Mouse (Mus musculus): ENCODE data around the gene Cpa1.

Cpa1 gene

DNA sequence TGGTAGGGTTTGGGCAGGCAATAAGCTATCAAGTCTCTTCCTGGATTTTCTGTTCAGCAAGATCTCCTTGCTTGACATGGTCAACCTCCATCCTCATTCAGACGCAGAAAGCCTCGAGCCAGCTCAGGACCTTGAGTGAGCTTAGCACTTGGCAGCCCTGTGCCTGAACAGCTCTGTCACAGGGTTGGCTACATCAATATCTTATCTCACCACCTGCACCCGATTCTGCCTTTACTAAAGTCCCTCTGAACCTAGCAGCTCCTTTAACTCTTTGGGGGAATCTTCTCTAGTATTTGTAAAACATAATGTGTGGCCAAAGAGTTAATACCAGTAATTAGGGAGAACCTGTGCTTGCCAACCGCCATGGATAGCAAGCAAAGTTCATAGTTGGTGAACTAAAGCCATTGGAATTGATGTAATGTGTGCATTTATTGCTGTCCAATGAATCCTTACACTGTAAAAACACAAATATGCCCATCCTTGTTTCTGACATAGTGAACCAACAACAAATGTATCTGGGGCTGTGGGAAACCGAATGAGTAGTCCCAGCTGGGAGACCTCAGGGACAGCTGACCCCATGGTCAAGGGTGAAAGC is at the start of gene Cpa1:
Gene Cpa1, plus strand, starts transcription at position 545 of the 595 bp plus-strand sequence.
- no peaks in the 10 kb centered on the region for H3K27me3 ChIP-seq (ENCODE audit: control insufficient read depth, insufficient read depth, low read length, poor library complexity, severe bottlenecking)

GRCm38 (mm10) chr6:30589819-30590218 is 49.2 kb upstream of the Cpa1 start:
- DNase-seq (ENCODE audit: low read depth, low spot score), result no peak
- no peaks in the 10 kb centered on the region for H3K36me3 ChIP-seq (ENCODE audit: control insufficient read depth, insufficient read depth, low read length, poor library complexity, severe bottlenecking)
- no peaks in the 10 kb centered on the region for H3K27me3 ChIP-seq (ENCODE audit: control insufficient read depth, insufficient read depth, low read length, poor library complexity, severe bottlenecking)

More for the DNA sequence above, at the start of gene Cpa1:
- no peaks in the 10 kb centered on the region for H3K36me3 ChIP-seq (ENCODE audit: control insufficient read depth, insufficient read depth, low read length, poor library complexity, severe bottlenecking)
- DNase-seq (ENCODE audit: low read depth, low spot score), result no peak

DNA sequence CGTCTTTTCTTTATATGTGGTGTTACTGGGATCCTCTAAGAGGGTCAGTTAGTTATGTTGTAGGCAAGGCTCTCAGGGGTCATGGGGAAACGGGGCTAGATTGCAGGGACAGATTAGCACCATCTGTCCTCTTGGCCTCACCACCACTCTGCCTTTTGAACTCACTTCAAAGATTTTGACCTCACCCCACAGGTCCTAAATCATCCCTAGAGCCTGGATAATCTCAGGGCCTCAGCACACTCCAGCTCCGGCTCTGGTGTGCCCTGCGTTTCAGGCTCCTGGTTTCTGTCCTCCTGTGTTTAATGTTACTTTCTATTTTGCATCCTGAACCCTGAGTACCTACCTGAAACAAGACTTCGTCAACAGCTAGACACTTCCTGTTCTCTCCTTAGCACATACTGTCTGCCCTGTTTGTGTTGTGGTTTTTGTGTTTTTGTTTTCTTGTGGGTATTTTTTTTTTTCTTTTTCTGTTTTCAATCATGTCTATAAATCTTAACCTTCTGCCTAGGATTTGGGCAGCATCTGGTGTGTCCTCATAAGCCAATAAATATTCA is 47.1 kb upstream of the Cpa1 start:
- Histone ChIP-seq H3K36me3 (ENCODE audit: control insufficient read depth, insufficient read depth, low read length, poor library complexity, severe bottlenecking) (no peaks in the 10 kb centered on the region), H3K27me3 (ENCODE audit: control insufficient read depth, insufficient read depth, low read length, poor library complexity, severe bottlenecking) (no peaks in the 10 kb centered on the region)
- DNase-seq (ENCODE audit: low read depth, low spot score), result no peak

- no peaks in the 10 kb centered on the region for H3K27me3 ChIP-seq (ENCODE audit: control insufficient read depth, insufficient read depth, low read length, poor library complexity, severe bottlenecking)
- DNase-seq (ENCODE audit: low read depth, low spot score), result no peak
These were observed 46.5 kb upstream of the Cpa1 start for GRCm38 (mm10) chr6:30592417-30592974.

GRCm38 (mm10) chr6:30594364-30594763 is 44.7 kb upstream of the Cpa1 start:
- H3K27me3 ChIP-seq (ENCODE audit: control insufficient read depth, insufficient read depth, low read length, poor library complexity, severe bottlenecking), result no peaks in the 10 kb centered on the region
- H3K36me3 ChIP-seq (ENCODE audit: control insufficient read depth, insufficient read depth, low read length, poor library complexity, severe bottlenecking), result no peaks in the 10 kb centered on the region
- DNase-seq (ENCODE audit: low read depth, low spot score), result no peak

More at GRCm38 (mm10) chr6:30592417-30592974, 46.5 kb upstream of the Cpa1 start:
- no peaks in the 10 kb centered on the region for H3K36me3 ChIP-seq (ENCODE audit: control insufficient read depth, insufficient read depth, low read length, poor library complexity, severe bottlenecking)

DNA sequence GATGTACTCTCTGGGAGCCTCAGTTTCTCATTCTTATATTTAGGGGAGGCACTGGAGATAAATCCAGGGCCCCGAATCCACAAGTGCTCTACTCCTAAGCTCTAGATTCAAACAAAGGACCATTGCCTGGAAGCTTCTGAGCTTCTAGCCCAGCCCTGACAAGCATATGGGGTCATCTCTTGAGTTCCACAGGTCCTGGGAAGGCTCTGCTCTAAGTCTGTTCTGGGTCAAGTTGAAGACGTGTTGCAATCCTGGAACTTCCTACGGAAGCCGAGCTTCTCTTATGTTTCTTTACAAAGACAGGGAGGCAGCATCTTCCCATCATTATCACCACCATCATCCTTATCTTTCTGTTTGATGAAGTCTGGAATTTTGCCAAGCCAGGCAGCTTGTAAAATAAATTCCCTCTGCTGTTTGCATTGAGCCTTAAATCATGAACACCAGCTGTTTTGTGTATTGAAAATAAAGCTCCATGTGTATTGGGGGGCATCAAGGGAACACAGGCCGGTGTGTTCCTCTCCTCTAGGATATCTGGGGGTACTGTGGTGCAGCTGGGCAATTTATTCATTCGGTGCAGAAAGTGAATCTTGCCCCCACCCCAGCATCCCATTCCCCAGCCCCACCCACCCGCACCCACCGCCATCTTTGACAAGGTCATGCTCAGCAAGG is 42.7 kb upstream of the Cpa1 start:
- no peaks in the 10 kb centered on the region for H3K36me3 ChIP-seq (ENCODE audit: control insufficient read depth, insufficient read depth, low read length, poor library complexity, severe bottlenecking)

DNA sequence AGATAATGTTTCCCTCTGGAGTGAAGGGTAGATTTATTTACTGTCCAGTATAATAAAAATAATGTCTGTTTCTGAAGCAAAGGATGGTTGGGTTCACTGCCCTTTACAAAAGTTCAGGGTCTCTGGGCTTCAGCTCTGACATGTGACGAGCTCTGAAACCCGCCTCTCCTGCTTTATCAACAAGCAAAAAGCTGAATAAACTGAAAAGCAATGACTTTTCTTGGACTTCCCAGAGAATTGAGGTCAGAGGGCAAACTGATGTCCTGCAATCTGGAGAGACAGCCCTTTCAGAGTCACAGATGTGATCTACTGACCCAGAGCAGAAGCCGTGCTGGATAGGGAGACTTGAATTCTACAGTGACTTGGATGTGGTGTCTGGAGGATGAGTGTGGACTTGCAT is 39.0 kb upstream of the Cpa1 start:
- H3K36me3 ChIP-seq (ENCODE audit: control insufficient read depth, insufficient read depth, low read length, poor library complexity, severe bottlenecking), result no peaks in the 10 kb centered on the region
- no peak for DNase-seq (ENCODE audit: low read depth, low spot score)
- no peaks in the 10 kb centered on the region for H3K27me3 ChIP-seq (ENCODE audit: control insufficient read depth, insufficient read depth, low read length, poor library complexity, severe bottlenecking)

More for the DNA sequence above, 42.7 kb upstream of the Cpa1 start:
- no peaks in the 10 kb centered on the region for H3K27me3 ChIP-seq (ENCODE audit: control insufficient read depth, insufficient read depth, low read length, poor library complexity, severe bottlenecking)
- DNase-seq (ENCODE audit: low read depth, low spot score), result no peak

DNA sequence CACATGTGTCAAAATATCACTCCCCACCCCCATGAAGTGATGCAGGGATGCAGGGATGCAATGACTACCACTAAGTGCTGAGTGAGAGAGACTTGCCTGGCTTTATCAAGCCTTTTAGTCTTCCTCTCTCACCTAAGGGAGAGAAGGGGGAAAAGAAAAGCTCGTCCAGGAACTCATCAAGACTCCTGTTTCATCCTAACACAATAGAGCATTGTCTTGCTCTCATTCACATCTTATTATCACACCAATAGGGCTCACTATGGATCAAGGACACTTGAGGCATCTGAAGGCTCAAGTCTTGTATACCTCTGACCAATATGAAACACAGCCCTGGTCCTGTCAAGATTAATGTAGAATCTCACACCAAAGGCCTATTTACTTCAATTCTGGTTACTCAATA is 38.0 kb upstream of the Cpa1 start:
- Histone ChIP-seq H3K27me3 (ENCODE audit: control insufficient read depth, insufficient read depth, low read length, poor library complexity, severe bottlenecking) (no peaks in the 10 kb centered on the region), H3K36me3 (ENCODE audit: control insufficient read depth, insufficient read depth, low read length, poor library complexity, severe bottlenecking) (no peaks in the 10 kb centered on the region)
- DNase-seq (ENCODE audit: low read depth, low spot score), result no peak

DNA sequence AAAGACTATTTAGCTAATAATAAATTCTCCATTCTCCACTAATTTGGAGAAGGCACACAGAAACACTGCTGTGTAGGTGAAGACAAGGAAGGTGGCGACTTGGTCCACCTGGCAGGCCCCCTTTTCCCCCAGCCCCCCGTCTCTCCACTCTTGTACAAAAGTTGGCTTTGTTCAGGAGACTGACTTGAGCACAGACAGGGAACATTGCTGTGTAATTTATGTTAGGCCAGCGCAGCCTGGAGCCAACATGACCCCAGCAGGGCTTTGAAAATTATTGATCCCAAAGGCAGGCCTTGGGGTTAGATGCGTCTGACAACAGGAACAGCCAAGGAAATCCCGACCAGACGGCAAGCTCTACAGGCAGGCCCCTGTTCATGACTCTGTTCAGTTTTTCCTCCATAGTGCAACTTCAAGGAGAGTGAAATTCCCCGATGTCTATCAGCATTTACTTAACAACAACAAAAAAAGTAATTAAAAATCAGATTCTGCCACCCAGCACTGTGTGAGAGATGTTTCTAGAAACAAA is 34.6 kb upstream of the Cpa1 start:
- no peak for DNase-seq (ENCODE audit: low read depth, low spot score)
- no peaks in the 10 kb centered on the region for H3K27me3 ChIP-seq (ENCODE audit: control insufficient read depth, insufficient read depth, low read length, poor library complexity, severe bottlenecking)
- no peaks in the 10 kb centered on the region for H3K36me3 ChIP-seq (ENCODE audit: control insufficient read depth, insufficient read depth, low read length, poor library complexity, severe bottlenecking)

DNA sequence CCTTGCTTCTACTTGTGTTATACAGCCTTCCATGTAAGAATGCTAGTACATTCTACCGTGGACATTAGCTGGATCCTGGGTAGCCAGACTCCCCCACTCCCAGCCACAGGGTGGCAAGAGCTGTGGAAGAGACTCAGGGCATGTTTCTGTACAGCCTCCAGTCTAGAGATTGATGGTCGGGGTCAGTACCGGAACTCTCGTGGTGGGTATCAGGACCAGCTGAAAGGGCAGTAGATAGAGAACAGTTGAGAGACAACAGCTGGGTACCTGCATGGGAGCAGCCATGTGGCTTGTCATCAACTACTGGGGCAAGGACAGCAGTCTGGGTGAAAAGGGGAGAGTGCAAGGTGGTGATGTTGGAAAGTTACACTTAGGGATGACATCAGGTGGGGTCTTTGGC is 33.9 kb upstream of the Cpa1 start:
- no peaks in the 10 kb centered on the region for H3K27me3 ChIP-seq (ENCODE audit: control insufficient read depth, insufficient read depth, low read length, poor library complexity, severe bottlenecking)
- DNase-seq (ENCODE audit: low read depth, low spot score), result no peak
- H3K36me3 ChIP-seq (ENCODE audit: control insufficient read depth, insufficient read depth, low read length, poor library complexity, severe bottlenecking), result no peaks in the 10 kb centered on the region

GRCm38 (mm10) chr6:30605672-30606071 is 33.3 kb upstream of the Cpa1 start:
- Histone ChIP-seq H3K27me3 (ENCODE audit: control insufficient read depth, insufficient read depth, low read length, poor library complexity, severe bottlenecking) (no peaks in the 10 kb centered on the region), H3K36me3 (ENCODE audit: control insufficient read depth, insufficient read depth, low read length, poor library complexity, severe bottlenecking) (no peaks in the 10 kb centered on the region)
- no peak for DNase-seq (ENCODE audit: low read depth, low spot score)

- H3K36me3 ChIP-seq (ENCODE audit: control insufficient read depth, insufficient read depth, low read length, poor library complexity, severe bottlenecking), result no peaks in the 10 kb centered on the region
- no peak for DNase-seq (ENCODE audit: low read depth, low spot score)
- no peaks in the 10 kb centered on the region for H3K27me3 ChIP-seq (ENCODE audit: control insufficient read depth, insufficient read depth, low read length, poor library complexity, severe bottlenecking)
These were observed 28.3 kb upstream of the Cpa1 start, which contains the start of gene Cpa5 for GRCm38 (mm10) chr6:30610710-30611109. Gene Cpa5 (plus strand): TSS chr6:30611010.

DNA sequence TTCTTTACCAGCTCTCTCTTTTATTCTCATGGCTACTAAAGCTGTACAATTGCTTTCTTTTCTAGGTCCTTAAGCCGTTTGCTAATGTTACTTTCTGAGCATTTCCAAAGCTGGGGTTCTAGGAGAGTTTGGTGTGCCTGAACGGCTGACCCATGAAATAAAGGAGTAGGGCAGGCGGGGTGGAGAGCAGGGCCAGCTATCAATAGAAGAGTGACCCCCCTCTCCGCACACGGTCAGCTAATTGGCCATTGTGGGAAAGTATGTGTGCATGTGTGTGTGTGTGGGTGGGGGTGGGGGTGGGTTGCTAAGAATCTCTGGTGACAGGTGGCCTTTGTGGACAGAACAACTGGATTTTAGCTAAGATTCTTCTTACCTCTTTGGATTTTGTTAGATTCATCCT is 27.8 kb upstream of the Cpa1 start:
- Histone ChIP-seq H3K36me3 (ENCODE audit: control insufficient read depth, insufficient read depth, low read length, poor library complexity, severe bottlenecking) (no peaks in the 10 kb centered on the region), H3K27me3 (ENCODE audit: control insufficient read depth, insufficient read depth, low read length, poor library complexity, severe bottlenecking) (no peaks in the 10 kb centered on the region)
- DNase-seq (ENCODE audit: low read depth, low spot score), result no peak

DNA sequence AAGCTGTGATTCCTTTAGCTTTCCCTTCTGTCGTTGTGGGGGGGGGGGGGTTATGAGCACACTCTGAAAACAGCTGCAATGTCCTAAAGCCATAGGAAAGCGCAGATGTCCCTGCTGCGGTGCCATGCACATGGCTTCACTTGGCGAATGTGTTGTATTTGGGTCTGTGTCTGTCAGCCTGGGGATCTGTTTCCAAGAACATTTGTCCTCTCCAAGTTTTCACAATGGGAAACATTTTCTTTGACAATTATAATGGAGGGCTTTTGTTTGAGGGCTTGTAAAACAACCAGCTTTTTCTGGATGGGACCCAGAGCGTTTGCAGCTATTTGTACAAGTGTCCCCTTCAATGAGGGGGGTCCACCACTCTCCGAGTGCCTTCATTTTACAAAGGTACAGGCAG is 24.8 kb upstream of the Cpa1 start:
- no peaks in the 10 kb centered on the region for H3K27me3 ChIP-seq (ENCODE audit: control insufficient read depth, insufficient read depth, low read length, poor library complexity, severe bottlenecking)
- no peaks in the 10 kb centered on the region for H3K36me3 ChIP-seq (ENCODE audit: control insufficient read depth, insufficient read depth, low read length, poor library complexity, severe bottlenecking)
- DNase-seq (ENCODE audit: low read depth, low spot score), result no peak

- Histone ChIP-seq H3K36me3 (ENCODE audit: control insufficient read depth, insufficient read depth, low read length, poor library complexity, severe bottlenecking) (no peaks in the 10 kb centered on the region), H3K27me3 (ENCODE audit: control insufficient read depth, insufficient read depth, low read length, poor library complexity, severe bottlenecking) (no peaks in the 10 kb centered on the region)
- no peak for DNase-seq (ENCODE audit: low read depth, low spot score)
These were observed 23.3 kb upstream of the Cpa1 start for GRCm38 (mm10) chr6:30615741-30616140.

Measured in splenic B cell, adult 2 months (primary cell).